In genomic region chr4:133519369-133519665, GRCm38 (mm10) we compare ENCODE assay signal across 8 mouse cellular contexts. TPM values are rescaled to one million over a fixed set of nuclear protein-coding genes. Genes with fewer than 3 reads are reported as not detected.
DNase-seq lines count a peak whose midpoint lies in the region; ATAC-seq lines count a peak whose summit lies in the region.

No protein-coding gene starts in this region.

- H3K4me1 ChIP-seq in kidney, embryonic 14.5 days (ENCODE audit: control insufficient read depth, insufficient read depth, low read length): peaks cover 8% of the 10 kb centered on the region; the same call in 1 of the 2 replicates
- H3K4me1 ChIP-seq in embryonic facial prominence, embryonic 10.5 days: peaks cover 13% of the 10 kb centered on the region
- peaks cover 6% of the 10 kb centered on the region; the same call in 1 of the 2 replicates for H3K4me1 ChIP-seq in hindbrain, embryonic 16.5 days (ENCODE audit: control insufficient read depth, insufficient read depth, low read depth, low read length)
- peaks cover 7% of the 10 kb centered on the region; the same call in 1 of the 2 replicates for H3K4me1 ChIP-seq in midbrain, embryonic 13.5 days (replicated peaks)

- peak overlapping the region; percentile 51 for H3K4me2 ChIP-seq in kidney, embryonic 14.5 days (replicated peaks; ENCODE audit: low read depth, low read length)
- H3K4me2 ChIP-seq in hindbrain, embryonic 16.5 days (ENCODE audit: low read length): peak overlapping the region; percentile 47
- H3K4me2 ChIP-seq in midbrain, embryonic 13.5 days (replicated peaks): peak overlapping the region; percentile 39

- no peaks in the 10 kb centered on the region for H3K9me3 ChIP-seq in kidney, embryonic 14.5 days (ENCODE audit: control insufficient read depth, low read length)
- no peaks in the 10 kb centered on the region for H3K9me3 ChIP-seq in embryonic facial prominence, embryonic 10.5 days
- H3K9me3 ChIP-seq in hindbrain, embryonic 16.5 days (ENCODE audit: control insufficient read depth, low read length): no peaks in the 10 kb centered on the region
- no peaks in the 10 kb centered on the region for H3K9me3 ChIP-seq in midbrain, embryonic 13.5 days

- ATAC-seq in kidney, embryonic 14.5 days (ENCODE audit: low FRiP score, low TSS enrichment): peak; percentile 62
- no peak for ATAC-seq in hindbrain, embryonic 16.5 days
- no peak for ATAC-seq in midbrain, embryonic 13.5 days

- no peak overlapping the region; the same call in 1 of the 2 replicates for H3K27ac ChIP-seq in kidney, embryonic 14.5 days (ENCODE audit: low read depth, low read length)
- H3K27ac ChIP-seq in embryonic facial prominence, embryonic 10.5 days (replicated peaks): peak overlapping the region; percentile 78; the same call in 1 of the 2 replicates
- H3K27ac ChIP-seq in hindbrain, embryonic 16.5 days (ENCODE audit: low read depth, low read length): no peak overlapping the region
- no peak overlapping the region for H3K27ac ChIP-seq in midbrain, embryonic 13.5 days

- DNase-seq in kidney, adult 18-20 months: no peak
- DNase-seq in embryonic facial prominence, embryonic 10.5 days (ENCODE audit: low spot score): no peak
- no peak for DNase-seq in spleen, postnatal 4 days (ENCODE audit: low spot score in 2 of 2)
- DNase-seq in right cerebral cortex, postnatal 10 days (ENCODE audit: low spot score in 2 of 2): no peak
- no peak for DNase-seq in left cerebral cortex, adult 9 months (ENCODE audit: low spot score in 2 of 2)

- peak overlapping the region; percentile 61 for H3K9ac ChIP-seq in kidney, embryonic 14.5 days (ENCODE audit: low read depth, low read length)
- H3K9ac ChIP-seq in hindbrain, embryonic 16.5 days (ENCODE audit: low read depth, low read length): no peak overlapping the region; the same call in 1 of the 2 replicates
- H3K9ac ChIP-seq in midbrain, embryonic 13.5 days (replicated peaks): no peak overlapping the region; the same call in 1 of the 2 replicates

- no peaks in the 10 kb centered on the region for H3K36me3 ChIP-seq in kidney, embryonic 14.5 days (ENCODE audit: control insufficient read depth, insufficient read depth, low read length)
- H3K36me3 ChIP-seq in embryonic facial prominence, embryonic 10.5 days (replicated peaks): no peaks in the 10 kb centered on the region
- no peaks in the 10 kb centered on the region for H3K36me3 ChIP-seq in hindbrain, embryonic 16.5 days (ENCODE audit: control insufficient read depth, insufficient read depth, low read length)
- no peaks in the 10 kb centered on the region for H3K36me3 ChIP-seq in midbrain, embryonic 13.5 days

- peaks cover 27% of the 10 kb centered on the region for H3K27me3 ChIP-seq in kidney, embryonic 14.5 days (ENCODE audit: control insufficient read depth, insufficient read depth, low read length)
- peaks cover 57% of the 10 kb centered on the region for H3K27me3 ChIP-seq in embryonic facial prominence, embryonic 10.5 days (replicated peaks; ENCODE audit: low read depth, poor library complexity, severe bottlenecking)
- peaks cover 42% of the 10 kb centered on the region for H3K27me3 ChIP-seq in hindbrain, embryonic 16.5 days (replicated peaks; ENCODE audit: control insufficient read depth, insufficient read depth, low read length)
- H3K27me3 ChIP-seq in midbrain, embryonic 13.5 days: peaks cover 61% of the 10 kb centered on the region

- peak overlapping the region; percentile 54 for H3K4me3 ChIP-seq in kidney, embryonic 14.5 days (ENCODE audit: low read length)
- H3K4me3 ChIP-seq in embryonic facial prominence, embryonic 10.5 days: peak overlapping the region; percentile 59
- peak overlapping the region; percentile 36 for H3K4me3 ChIP-seq in hindbrain, embryonic 16.5 days (ENCODE audit: low read length)
- peak overlapping the region; percentile 30 for H3K4me3 ChIP-seq in midbrain, embryonic 13.5 days (replicated peaks)

- 3% methylated on average over 25 of the region's 25 CpGs for WGBS in kidney, embryonic 14.5 days
- 5% methylated on average over 25 of the region's 25 CpGs for WGBS in embryonic facial prominence, embryonic 10.5 days
- WGBS in hindbrain, embryonic 16.5 days: 4% methylated on average over 24 of the region's 25 CpGs
- 6% methylated on average over 25 of the region's 25 CpGs for WGBS in midbrain, embryonic 13.5 days

RNA-seq across cellular contexts. Expression of gene Kdf1, which starts 0.6 kb away (rescaled TPM):
- 15.3 and 21.4 TPM in 2 replicates for polyA plus RNA-seq in kidney, embryonic 14.5 days (2014; fragmentation: Nextera tagmentation; extraction: Ambion mirVana)
- 11.0 and 13.6 TPM in 2 replicates for polyA plus RNA-seq in embryonic facial prominence, embryonic 10.5 days (2016; fragmentation: Nextera tagmentation; extraction: Ambion mirVana)
- 0.39 and 0.50 TPM in 2 replicates for polyA plus RNA-seq in hindbrain, embryonic 16.5 days (2015; fragmentation: Nextera tagmentation; extraction: Ambion mirVana)
- 0.15 and 0.24 TPM in 2 replicates for polyA plus RNA-seq in midbrain, embryonic 13.5 days (2015; fragmentation: Nextera tagmentation; extraction: Ambion mirVana)

RNA-seq across cellular contexts. Expression of gene Trnp1, which starts 21.0 kb away (rescaled TPM):
- polyA plus RNA-seq in kidney, embryonic 14.5 days (2014; fragmentation: Nextera tagmentation; extraction: Ambion mirVana): 1.4 and 1.6 TPM in 2 replicates
- polyA plus RNA-seq in embryonic facial prominence, embryonic 10.5 days (2016; fragmentation: Nextera tagmentation; extraction: Ambion mirVana): 0.57 and 1.1 TPM in 2 replicates
- polyA plus RNA-seq in hindbrain, embryonic 16.5 days (2015; fragmentation: Nextera tagmentation; extraction: Ambion mirVana): 5.8 and 12.1 TPM in 2 replicates
- 1.2 and 1.9 TPM in 2 replicates for polyA plus RNA-seq in midbrain, embryonic 13.5 days (2015; fragmentation: Nextera tagmentation; extraction: Ambion mirVana)

RNA-seq across cellular contexts. Expression of gene Nudc, which starts 26.5 kb away (rescaled TPM):
- 285 and 287 TPM in 2 replicates for polyA plus RNA-seq in kidney, embryonic 14.5 days (2014; fragmentation: Nextera tagmentation; extraction: Ambion mirVana)
- 489 and 518 TPM in 2 replicates for polyA plus RNA-seq in embryonic facial prominence, embryonic 10.5 days (2016; fragmentation: Nextera tagmentation; extraction: Ambion mirVana)
- 246 and 265 TPM in 2 replicates for polyA plus RNA-seq in hindbrain, embryonic 16.5 days (2015; fragmentation: Nextera tagmentation; extraction: Ambion mirVana)
- polyA plus RNA-seq in midbrain, embryonic 13.5 days (2015; fragmentation: Nextera tagmentation; extraction: Ambion mirVana): 256 and 272 TPM in 2 replicates

RNA-seq across cellular contexts. Expression of gene Nr0b2, which starts 33.9 kb away (rescaled TPM):
- not detected in 2 replicates for polyA plus RNA-seq in kidney, embryonic 14.5 days (2014; fragmentation: Nextera tagmentation; extraction: Ambion mirVana)
- 0.17 TPM in 1 of 2 replicates, not detected in the other for polyA plus RNA-seq in embryonic facial prominence, embryonic 10.5 days (2016; fragmentation: Nextera tagmentation; extraction: Ambion mirVana)
- polyA plus RNA-seq in hindbrain, embryonic 16.5 days (2015; fragmentation: Nextera tagmentation; extraction: Ambion mirVana): 0.36 TPM in 1 of 2 replicates, not detected in the other
- polyA plus RNA-seq in midbrain, embryonic 13.5 days (2015; fragmentation: Nextera tagmentation; extraction: Ambion mirVana): not detected in 2 replicates

RNA-seq across cellular contexts. Expression of gene Tent5b, which starts 39.4 kb away (rescaled TPM):
- polyA plus RNA-seq in kidney, embryonic 14.5 days (2014; fragmentation: Nextera tagmentation; extraction: Ambion mirVana): 0.35 and 0.94 TPM in 2 replicates
- polyA plus RNA-seq in embryonic facial prominence, embryonic 10.5 days (2016; fragmentation: Nextera tagmentation; extraction: Ambion mirVana): 1.0 and 1.2 TPM in 2 replicates
- 0.32 and 0.36 TPM in 2 replicates for polyA plus RNA-seq in hindbrain, embryonic 16.5 days (2015; fragmentation: Nextera tagmentation; extraction: Ambion mirVana)
- polyA plus RNA-seq in midbrain, embryonic 13.5 days (2015; fragmentation: Nextera tagmentation; extraction: Ambion mirVana): 0.17 and 0.31 TPM in 2 replicates
